Mouse (Mus musculus) spleen, adult 12 weeks (tissue): ENCODE measurements around the gene Kynu.

Experiments used
- DNase-seq: peaks from one replicate; pipeline ENCODE4 v3.0.0; 2022; ENCODE audit warnings: low spot score

Kynu gene

DNA sequence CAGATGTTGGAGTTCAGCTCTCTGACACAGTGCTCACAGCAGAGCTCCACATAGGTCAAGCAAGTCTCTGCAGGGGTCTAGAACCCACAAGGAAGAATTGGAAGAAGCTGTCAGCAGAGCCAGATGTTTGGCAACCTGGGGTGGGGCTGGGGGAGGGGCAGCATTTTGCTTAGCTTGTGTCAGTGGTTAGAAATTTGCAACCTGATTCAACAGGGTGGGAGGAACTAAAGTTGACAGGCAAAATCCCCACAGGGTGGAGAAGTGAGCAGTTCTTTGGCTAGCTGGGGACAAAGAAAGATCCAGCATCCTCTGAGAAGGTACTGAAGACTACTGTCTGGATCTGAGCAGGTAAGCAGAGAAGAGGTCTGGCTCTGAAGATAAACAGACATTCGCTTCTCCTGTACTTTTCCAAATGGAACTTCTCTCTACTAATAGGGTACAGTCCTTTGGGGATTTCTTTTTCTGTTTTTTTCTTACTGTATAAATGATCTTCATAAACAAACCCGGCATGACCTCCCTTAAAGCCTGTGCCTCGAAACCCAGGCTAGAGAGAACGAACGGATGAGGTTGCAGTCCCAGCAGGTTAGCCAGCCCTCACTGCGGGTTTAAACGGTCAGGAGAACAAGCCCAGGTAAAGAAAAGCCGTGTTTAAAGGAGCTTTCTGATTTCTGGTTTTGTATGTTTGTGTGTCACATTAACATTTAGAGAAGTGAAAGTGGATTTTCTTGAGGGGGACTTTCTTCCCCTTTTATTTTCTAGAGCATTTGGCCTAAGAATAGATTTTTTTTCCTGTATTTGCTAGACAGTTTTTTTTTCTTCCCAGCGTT is at the start of gene Kynu:
Gene Kynu, plus strand, starts transcription at position 268 of the 827 bp plus-strand sequence.
- DNase-seq = no peak

DNA sequence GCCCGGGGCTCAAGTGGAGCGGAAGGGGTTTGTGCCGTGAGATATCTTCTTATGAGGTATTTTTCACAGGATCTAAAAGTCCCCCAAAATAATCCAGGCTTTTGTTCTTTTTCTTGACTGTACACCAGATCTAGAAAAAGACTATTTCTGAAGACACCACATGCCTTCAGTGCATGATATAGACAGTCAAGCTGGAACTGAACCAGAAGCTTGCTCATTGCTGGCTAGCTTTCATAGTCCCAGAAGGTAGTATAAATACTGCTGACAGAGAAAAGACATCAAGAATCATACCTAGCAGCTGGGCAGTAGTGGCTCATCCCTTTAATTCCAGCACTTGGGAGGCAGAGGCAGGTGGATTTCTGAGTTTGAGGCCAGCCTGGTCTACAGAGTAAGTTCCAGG is 48.9 kb upstream of the Kynu start:
- no peak for DNase-seq

DNA sequence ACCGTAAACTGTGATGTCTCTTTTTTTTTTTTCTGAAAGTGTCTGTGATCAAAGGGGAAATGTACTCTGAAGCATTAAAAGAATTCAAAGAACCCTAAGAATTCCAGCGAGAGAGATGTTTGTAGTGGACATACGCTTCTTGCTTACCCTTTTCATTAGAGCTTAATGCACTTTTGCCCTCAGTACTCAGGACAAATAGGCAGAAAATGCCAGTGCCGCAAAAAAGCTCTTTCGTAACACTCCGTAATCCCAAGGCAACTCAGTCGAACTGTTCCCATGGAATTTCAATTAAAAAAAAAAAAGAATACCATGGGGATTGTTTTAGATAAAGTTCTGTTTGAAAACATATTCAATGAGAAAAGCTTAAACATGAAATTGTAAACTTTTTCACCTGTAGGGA is 41.3 kb upstream of the Kynu start:
- no peak for DNase-seq

DNA sequence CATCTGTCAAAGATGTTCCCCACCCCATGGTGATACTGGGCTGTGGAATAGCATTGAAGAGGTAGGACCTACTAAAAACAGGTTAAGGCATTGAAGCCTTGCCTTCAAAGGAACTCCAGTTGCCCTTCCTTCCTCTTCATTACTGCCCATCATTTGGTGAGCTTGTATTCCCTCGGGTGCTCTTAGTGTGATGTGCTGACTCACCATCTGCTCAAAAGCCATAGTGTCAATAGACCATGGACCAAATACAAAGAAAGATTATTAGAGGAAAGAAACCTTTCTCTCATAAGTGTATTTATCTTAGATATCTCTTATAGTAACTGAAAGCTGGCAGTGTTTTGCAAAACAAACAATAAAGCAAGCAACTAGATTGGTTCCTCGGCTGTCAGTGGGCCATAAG is 20.7 kb upstream of the Kynu start:
- DNase-seq = no peak

DNA sequence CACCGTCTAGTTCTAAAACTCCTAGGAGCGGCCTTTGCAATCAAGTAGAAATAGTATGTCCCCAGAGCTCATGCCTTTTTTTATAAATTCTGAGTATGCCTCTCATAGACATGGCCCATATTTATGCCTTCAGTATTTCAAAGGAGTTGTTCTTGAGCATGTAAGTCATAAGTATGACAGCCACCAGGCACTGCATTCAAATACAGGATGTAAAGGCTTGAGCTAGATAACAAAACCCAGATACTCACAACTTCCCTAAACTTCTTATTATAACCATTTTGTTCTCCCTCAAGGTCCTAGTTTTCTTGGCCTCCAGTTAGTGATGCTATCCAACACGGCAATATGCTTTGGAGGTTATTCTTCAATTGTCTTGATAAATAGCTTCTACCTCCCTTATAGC is 12.5 kb upstream of the Kynu start:
- DNase-seq = no peak

DNA sequence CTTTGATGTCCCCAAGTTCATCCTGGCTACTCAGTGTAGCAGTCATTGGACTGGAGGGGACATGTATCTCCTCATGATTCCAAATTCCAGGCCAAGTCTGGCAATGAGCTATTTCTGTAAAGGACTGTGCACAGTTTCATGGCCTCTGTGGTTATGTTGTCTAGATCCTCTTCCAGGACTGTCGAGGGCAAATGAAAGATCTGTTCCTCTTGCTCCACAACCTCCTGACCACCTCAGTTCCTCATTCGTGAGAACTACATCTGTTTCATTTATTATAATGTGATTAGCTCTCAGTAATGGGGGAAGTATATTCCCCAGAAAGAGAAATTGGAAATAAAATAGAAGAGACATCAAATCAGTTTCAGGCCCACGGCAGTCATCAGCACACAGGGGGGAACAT is 9.5 kb upstream of the Kynu start:
- DNase-seq = no peak

DNA sequence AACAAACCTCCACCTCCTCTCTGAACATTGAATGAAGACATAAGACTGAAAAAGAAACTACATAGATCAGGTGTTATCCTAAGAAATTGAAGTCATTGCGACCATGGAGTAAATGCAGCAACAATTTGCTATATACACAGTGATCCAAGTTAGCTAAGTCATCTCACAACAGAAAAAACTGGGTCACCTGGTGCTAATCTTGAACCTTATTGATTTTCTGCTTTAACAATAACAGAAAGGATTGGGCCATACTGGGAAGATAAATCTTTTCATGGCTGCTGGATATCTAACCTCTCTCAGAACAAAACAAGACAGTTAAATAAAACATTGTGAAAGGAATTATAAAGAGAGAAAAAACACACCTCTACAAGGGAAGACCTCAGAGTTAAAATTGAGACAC is 8.7 kb upstream of the Kynu start:
- no peak for DNase-seq

DNA sequence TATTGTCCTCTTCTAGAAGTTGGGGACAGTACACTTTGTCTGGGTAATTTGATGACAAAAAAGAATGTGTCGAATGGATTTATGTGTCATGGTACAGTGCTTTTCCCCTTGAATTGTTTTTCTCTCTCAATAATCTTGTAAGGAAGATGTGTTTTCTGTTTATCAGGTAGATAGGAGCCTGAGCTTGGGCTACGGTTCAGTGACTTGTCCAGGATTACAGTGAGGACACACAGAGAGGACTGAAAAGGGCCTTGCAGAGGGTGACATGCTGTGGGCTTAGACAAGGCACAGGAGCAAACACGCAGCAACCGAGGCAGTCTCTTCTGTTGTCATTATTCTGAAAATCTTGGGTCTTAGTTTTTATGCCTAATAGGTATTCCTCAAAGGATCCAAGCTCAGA is 913 bp upstream of the Kynu start:
- DNase-seq = no peak

DNA sequence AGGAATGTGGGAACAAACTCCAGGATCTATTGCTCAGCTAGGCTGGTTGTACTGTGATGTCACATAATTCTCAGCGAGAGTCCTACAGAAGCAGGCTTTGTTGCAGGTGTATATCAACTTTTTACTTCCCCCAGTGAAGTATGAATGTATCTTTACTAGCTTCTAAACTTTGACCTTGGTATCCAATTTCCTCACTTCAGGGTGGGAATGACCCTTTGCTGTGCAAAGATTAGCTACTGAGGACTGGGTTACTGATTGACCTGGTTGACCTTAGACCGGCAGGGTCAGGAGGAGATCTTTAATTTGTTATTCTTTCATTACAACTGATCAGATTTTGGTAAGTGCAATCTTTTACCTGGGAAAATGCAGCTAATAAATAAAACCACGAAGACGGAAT is 758 bp downstream of the Kynu start:
- DNase-seq = no peak

DNA sequence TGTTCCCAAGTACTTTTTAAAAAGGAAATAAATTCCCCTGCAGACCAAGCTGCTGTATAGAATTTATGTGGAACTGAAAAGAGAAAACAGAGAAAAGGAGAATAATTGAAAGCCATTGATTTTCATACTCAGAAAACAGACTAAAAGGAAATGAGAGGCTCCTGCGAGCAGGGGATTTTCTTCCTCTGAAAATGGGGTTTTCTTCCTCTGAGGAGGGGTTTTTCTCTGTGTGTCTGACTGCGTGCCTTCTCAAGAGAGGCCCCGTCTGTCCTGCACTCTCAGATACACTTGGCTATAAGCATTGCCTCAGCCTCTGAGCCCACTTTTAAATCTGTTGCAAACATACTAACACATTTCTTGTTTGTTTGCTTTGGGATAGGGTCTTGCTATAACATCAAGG is 1.9 kb downstream of the Kynu start:
- DNase-seq = no peak

DNA sequence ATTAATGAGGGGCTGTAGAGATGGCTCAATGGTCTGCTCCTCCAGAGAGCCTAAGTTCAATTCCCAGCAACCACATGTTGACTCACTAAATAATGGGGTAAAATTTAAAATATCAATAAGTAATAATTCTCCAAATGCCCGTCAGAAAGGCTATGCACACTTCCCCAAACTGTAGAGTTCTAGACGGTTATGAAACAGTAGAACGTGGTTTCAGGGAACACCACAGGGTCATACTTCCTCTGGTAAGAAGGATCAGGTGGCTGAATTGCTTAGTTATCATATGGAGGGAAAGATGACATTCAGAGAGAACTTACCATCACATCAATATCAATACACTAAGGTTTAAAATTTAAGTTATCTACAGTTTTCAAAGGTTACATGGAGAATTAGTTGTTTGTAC is 6.1 kb downstream of the Kynu start:
- no peak for DNase-seq

DNA sequence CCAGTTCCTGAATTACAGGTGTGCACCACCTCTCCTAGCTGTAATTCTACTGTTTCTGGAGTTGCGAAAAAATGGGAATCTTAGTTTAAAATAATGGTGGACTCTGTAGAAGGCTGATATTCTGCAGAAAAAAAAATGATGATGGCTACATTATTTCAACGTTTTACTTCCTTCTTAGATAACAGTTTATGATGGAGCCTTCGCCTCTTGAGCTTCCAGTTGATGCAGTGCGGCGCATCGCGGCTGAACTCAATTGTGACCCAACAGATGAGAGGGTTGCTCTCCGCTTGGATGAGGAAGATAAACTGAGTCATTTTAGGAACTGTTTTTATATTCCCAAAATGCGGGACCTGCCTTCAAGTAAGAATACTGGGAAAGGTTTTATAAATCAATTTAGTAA is 7.7 kb downstream of the Kynu start:
- no peak for DNase-seq

DNA sequence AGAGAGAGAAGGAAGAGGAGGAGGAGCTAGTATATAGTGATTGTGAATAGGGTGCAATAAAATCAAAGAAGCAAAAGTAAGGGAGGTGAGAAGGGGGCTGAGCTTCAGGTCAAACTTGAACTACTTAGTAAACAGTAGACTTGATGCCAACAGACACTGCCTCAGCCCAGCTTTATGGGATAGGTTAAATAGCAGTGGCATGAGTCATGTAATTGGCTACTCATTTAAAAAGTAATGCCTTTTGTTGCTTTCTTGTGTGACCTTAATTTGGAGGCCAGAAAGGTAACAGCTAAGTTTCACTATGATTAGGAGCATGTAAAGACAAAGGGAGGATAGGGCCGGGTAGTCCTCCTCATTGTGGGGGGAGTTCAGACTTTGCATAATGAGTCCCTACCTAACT is 13.3 kb downstream of the Kynu start:
- no peak for DNase-seq

DNA sequence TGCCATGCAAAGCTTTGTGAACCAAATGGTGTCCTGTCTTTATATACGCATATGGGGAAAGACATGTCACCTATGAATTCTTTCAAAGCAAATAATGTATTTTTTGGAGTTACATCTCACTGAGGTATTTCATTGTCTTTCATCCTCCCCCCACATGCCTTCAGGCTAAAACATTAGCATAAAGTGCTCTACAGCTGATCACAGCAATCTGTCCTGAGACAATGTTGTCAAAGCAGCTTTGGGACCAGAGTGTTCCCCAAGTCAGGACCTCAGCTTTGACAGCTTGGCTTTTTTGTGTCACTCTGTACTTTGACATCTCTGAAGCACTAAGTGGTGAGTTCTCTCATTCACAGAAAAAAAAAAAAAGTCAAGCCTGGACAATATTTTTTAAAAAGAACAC is 18.4 kb downstream of the Kynu start:
- no peak for DNase-seq

DNA sequence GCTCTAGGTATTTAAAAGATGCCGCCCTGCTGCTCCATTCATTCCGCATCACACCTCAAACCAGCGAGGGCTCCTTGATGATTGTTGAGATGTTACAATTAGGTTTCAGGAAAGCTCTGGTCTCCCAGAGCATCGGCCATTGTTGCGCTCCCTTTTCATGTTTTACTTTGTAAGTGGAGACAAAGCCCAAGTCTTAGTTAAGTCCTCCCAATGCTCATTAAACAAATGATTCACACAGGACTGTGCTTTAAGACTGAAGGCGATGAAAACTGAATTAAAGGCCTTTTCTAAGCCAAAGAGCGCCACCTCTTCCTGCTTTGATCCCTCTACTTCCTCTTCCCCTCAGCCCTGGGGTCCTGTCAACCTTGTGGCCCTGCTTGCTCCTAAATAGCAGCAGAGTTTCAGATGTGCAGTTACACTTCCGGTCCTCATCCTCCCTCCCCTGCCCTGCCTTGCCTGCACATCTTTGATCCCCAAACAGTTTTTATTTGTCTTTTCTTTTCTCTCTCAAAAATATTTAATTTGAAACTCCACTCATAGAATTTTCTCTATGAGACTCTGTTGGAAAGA is 28.2 kb downstream of the Kynu start:
- no peak for DNase-seq

DNA sequence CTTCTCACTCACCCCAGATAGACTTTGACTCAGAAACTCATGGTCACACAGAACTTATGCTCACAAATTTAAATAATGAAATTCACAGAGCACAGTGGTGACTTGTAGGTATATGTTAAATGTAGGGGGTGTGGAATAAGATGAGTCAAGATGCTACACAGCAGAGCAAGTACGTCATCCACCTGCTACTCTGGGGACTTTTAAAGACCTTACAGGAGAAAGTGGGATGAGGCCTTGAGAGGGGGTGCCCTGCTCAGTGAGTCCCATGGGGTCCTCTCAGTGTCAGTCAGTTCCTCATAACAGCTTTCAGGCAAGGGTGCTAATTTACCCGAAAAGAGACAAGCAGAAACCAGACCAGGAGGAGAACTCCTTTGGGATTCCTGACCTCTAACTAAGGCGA is 30.4 kb downstream of the Kynu start:
- no peak for DNase-seq

DNA sequence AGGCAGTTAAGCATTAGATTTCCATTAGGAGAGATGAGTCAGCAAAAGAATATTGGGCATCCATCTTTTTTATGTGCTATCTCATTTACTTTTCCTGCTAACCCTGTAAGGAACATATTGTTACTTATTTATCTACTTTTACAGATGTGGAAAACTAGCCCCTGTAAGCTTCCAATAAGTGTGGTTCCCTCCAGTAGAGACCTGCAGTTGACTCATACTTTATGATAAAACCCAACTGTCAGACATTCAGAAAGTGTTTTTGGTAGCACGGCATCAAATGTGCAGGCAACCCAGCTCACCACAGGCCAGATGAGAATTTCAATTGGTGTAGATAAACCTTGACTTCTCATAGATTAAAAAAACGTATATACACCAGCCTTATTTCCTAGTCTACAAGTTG is 32.7 kb downstream of the Kynu start:
- no peak for DNase-seq

DNA sequence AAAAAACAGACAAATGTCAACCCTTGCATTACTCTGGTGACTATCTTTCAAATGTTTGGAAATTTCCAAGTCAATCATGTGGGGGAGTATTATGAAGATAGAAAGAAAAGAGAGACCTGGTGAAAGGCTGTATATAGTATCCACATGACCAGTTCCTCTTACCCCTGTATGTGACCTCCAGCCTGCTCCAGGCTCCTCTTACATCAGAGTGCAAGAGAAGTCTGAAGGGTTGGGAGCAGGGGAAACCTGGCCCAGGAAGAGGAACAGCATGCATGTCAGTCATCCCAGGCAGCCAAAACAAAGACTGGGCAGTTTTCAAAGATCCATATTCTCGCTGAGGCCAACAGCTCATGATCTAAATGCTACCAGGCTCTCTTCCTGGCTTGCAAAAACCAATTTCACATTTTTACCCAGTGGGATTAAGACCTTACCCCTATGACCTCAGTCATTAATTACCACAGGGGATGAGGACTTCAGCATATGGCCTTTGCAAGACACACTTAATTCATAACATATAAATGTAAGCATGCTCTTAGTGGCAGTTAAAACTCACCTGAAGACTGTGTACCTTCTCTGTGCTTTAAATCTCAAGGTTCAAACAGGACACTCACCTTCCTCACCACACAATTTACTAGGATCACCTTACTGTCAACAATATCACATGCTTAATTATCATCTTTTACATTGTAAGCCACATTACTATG is 37.0 kb downstream of the Kynu start:
- DNase-seq = no peak

DNA sequence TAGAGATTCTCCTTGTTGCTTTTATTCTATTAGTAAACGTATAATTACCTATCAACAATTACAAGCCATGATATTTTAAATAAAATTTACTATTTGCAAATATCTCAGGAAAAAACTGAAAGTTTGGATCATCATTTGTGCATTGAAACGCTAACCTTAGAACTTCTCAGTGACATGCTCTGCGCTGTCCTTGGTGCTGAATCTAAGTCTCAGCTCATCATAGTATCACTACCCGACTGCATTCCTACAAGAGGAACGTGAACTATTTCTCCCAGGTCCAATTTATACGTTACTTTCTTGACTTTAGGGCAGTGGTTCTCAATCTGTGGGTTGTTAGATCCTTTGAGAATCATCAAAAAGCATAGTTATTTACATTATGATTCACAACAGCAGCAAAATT is 58.4 kb downstream of the Kynu start:
- DNase-seq = no peak

DNA sequence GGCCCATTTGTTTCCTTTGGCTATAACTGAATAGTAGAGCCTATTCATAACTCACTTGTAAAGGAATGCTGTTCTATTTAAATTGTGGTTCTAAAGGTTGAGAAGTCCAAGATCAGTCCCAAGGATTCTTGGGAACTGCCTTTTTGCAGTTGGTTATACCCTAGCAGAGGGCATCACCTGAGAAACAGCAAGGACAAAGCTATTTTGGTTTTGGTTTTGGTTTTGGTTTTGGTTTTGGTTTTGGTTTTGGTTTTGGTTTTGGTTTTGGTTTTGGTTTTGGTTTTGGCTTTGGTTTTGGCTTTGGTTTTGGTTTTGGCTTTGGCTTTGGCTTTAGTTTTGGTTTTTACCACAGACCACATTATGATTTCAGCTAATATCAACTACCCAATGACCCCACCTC is 66.0 kb downstream of the Kynu start:
- DNase-seq = no peak

DNA sequence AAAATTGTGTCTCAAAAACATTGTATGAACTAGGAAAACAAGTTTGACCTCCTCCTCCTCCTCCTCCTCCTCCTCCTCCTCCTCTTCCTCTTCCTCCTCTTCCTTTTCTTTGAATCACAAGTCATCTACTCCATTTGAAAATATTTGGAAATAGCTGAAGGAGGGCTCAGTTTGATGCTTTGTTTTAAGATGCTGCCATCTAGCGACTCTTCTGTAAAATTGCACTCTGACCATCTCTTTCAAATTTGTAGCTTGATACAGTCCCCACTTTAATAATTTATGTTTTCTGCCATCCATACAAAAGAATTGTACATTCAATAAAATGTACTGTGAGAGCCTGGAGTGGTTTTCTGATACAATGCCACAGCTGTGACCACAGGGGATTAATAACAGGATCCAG is 67.7 kb downstream of the Kynu start:
- no peak for DNase-seq

DNA sequence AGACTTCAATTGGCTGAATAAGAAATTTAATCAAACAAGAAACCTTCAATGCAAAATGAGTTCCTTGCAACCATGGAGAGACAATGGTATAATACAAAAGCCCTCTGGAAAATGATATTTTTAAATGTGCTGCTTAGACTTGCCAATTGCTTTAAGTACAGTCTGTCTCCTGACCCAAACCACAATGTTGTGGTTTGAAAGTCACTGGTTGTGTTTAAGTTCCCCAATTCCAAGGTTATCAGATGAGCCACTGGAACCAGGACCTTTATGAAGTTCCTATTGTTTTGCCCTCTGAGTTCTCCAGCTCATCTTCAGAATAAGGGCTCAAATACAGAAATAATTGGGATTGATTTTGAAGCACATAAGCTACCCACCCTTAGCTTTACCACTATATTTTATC is 76.7 kb downstream of the Kynu start:
- no peak for DNase-seq

DNA sequence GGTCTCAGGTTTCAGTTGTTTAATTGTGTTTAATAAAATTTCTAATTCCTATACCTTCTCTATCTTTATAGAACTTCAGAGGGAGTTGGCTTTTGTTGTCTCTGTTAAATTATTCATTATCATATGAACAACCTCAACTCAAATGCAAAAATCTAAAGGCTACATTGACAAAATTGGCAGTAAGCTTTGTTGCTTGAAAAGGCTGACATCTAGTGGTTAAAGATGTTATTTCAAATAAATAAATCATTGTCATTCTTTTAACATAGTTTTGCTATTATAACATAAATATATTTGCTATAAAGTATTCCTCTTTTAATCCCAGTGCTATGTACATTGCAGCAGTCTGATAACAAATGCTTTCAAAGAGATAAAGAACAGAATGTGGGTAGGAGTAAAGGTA is 81.4 kb downstream of the Kynu start:
- DNase-seq = no peak

DNA sequence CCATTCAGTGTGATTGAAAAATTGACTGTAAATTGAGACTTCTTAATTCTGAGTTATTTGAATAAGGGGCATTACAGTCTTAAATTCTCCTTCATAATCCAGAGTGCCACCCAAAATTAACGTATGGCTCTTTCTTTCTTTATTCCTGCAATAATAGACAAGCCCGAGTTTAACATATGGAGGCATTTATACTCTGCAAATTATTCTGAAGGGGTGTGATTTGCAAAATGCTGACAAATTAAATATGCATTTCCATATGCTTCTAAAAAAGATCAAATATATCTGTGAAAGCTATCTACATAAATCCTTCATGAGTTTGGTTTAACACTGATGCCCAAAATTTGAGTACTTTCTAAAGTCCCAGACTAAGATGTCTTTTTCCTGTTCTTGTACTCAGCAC is 91.8 kb downstream of the Kynu start:
- no peak for DNase-seq
